Mouse (Mus musculus) limb, embryonic 15.5 days (tissue): ENCODE results near the gene Gm17509. TPM values are rescaled to one million over a fixed set of nuclear protein-coding genes. Genes with fewer than 3 reads are reported as not detected.
"Not testable (repeated sequence)": the region's sequence is repeated elsewhere in the genome, so short reads cannot be mapped to it uniquely, and the experiment has no call there.

Source experiments
- ATAC-seq: fragments of 200-750 bp; cut with Nextera tagmentation; 2 replicates; pipeline ENCODE4 v1.8.0; 2017; ENCODE audit warnings: low read depth, moderate TSS enrichment; ENCODE audit not compliant: insufficient number of reproducible peaks, low FRiP score, low TSS enrichment
- H3K27ac ChIP-seq: fragments of 300-500 bp; sonication (generic); 2 replicates; pipeline ENCODE4 v1.5.1; 2015; ENCODE audit warnings: moderate library complexity, mild to moderate bottlenecking, inconsistent platforms
- H3K27me3 ChIP-seq: fragments of 300-500 bp; sonication (generic); 2 replicates; pipeline ENCODE4 v1.6.1; 2015; ENCODE audit warnings: inconsistent platforms
- H3K36me3 ChIP-seq: fragments of 300-500 bp; sonication (generic); 2 replicates; pipeline ENCODE4 v1.6.1; 2015; ENCODE audit warnings: inconsistent platforms
- H3K4me1 ChIP-seq: fragments of 300-500 bp; sonication (generic); 2 replicates; pipeline ENCODE4 v1.6.1; 2015; ENCODE audit warnings: inconsistent platforms
- H3K4me2 ChIP-seq: fragments of 300-500 bp; sonication (generic); 2 replicates; pipeline ENCODE4 v1.6.1; 2015; ENCODE audit warnings: mild to moderate bottlenecking, inconsistent platforms
- H3K4me3 ChIP-seq: fragments of 300-500 bp; sonication (generic); 2 replicates; pipeline ENCODE4 v1.5.1; 2015; ENCODE audit warnings: mild to moderate bottlenecking, inconsistent platforms
- H3K9ac ChIP-seq: fragments of 300-500 bp; sonication (generic); 2 replicates; pipeline ENCODE4 v1.6.1; 2015; ENCODE audit warnings: inconsistent platforms
- H3K9me3 ChIP-seq: fragments of 300-500 bp; sonication (generic); 2 replicates; pipeline ENCODE4 v1.6.1; 2016; ENCODE audit warnings: inconsistent platforms
- WGBS: fragments of 180-500 bp; shearing (Covaris S2); methylation state at CpG from one replicate; pipeline ENCODE4 v1.1.7; 2015; 5-methylcytosine and 5-hydroxymethylcytosine counted together
- polyA plus RNA-seq: library from polyadenylated mRNA; unstranded; fragments of >200 nt; fragmentation: Nextera tagmentation; extraction: Ambion mirVana; gene quantifications from 2 replicates; pipeline ENCODE4 v1.2.1, GENCODE M21; 2015

Gene Gm17509
- polyA plus RNA-seq, 1 experiment from 2014 or later, result 0.09 TPM

GRCm38 (mm10) chr13:117202755-117203471 is 18.0 kb downstream of the Gm17509 start:
- H3K27me3 ChIP-seq, result no peaks in the 10 kb centered on the region
- H3K9ac ChIP-seq, result no peak overlapping the region
- no peaks in the 10 kb centered on the region for H3K36me3 ChIP-seq
- ATAC-seq, result no peak
- H3K27ac ChIP-seq, result no peak overlapping the region
- H3K4me1 ChIP-seq, result no peaks in the 10 kb centered on the region
- no peaks in the 10 kb centered on the region for H3K9me3 ChIP-seq
- no peak overlapping the region for H3K4me3 ChIP-seq
- H3K4me2 ChIP-seq, result no peak overlapping the region
- 41% methylated on average over 21 of the region's 22 CpGs for WGBS

- no peaks in the 10 kb centered on the region for H3K9me3 ChIP-seq
- H3K27me3 ChIP-seq, result no peaks in the 10 kb centered on the region
- H3K4me3 ChIP-seq, result no peak overlapping the region
- no peak for ATAC-seq
- no peak overlapping the region for H3K9ac ChIP-seq
- H3K4me2 ChIP-seq, result no peak overlapping the region
- WGBS, result 82% methylated on average over 7 of the region's 7 CpGs
- no peaks in the 10 kb centered on the region for H3K36me3 ChIP-seq
- H3K4me1 ChIP-seq, result no peaks in the 10 kb centered on the region
- no peak overlapping the region for H3K27ac ChIP-seq
Measured at GRCm38 (mm10) chr13:117198402-117199083, 22.3 kb downstream of the Gm17509 start.

- Histone ChIP-seq H3K9me3 (no peaks in the 10 kb centered on the region), H3K4me2 (no peak overlapping the region), H3K27ac (no peak overlapping the region), H3K4me3 (no peak overlapping the region), H3K4me1 (no peaks in the 10 kb centered on the region), H3K9ac (no peak overlapping the region), H3K27me3 (no peaks in the 10 kb centered on the region), H3K36me3 (no peaks in the 10 kb centered on the region)
- 97% methylated on average over 2 of the region's 2 CpGs for WGBS
- ATAC-seq, result no peak
Measured at GRCm38 (mm10) chr13:117197666-117198065, 23.2 kb downstream of the Gm17509 start.

- Histone ChIP-seq H3K27me3 (no peaks in the 10 kb centered on the region), H3K9ac (no peak overlapping the region), H3K36me3 (no peaks in the 10 kb centered on the region), H3K4me3 (no peak overlapping the region), H3K4me2 (no peak overlapping the region), H3K4me1 (no peaks in the 10 kb centered on the region), H3K27ac (no peak overlapping the region), H3K9me3 (no peaks in the 10 kb centered on the region)
- 84% methylated on average over 13 of the region's 13 CpGs for WGBS
- ATAC-seq, result no peak
Measured at GRCm38 (mm10) chr13:117195569-117196495, 25.0 kb downstream of the Gm17509 start.

GRCm38 (mm10) chr13:117193422-117193983 is 27.4 kb downstream of the Gm17509 start:
- no peak overlapping the region for H3K4me2 ChIP-seq
- no peak for ATAC-seq
- H3K9ac ChIP-seq, result no peak overlapping the region
- H3K9me3 ChIP-seq, result no peaks in the 10 kb centered on the region
- no peaks in the 10 kb centered on the region for H3K4me1 ChIP-seq
- no peaks in the 10 kb centered on the region for H3K36me3 ChIP-seq
- 57% methylated on average over 7 of the region's 7 CpGs for WGBS
- H3K4me3 ChIP-seq, result no peak overlapping the region
- no peaks in the 10 kb centered on the region for H3K27me3 ChIP-seq
- no peak overlapping the region for H3K27ac ChIP-seq

GRCm38 (mm10) chr13:117192161-117192560 is 28.7 kb downstream of the Gm17509 start:
- Histone ChIP-seq H3K4me3 (no peak overlapping the region), H3K9me3 (no peaks in the 10 kb centered on the region), H3K4me2 (no peak overlapping the region), H3K27me3 (no peaks in the 10 kb centered on the region), H3K27ac (no peak overlapping the region), H3K36me3 (no peaks in the 10 kb centered on the region), H3K9ac (no peak overlapping the region), H3K4me1 (no peaks in the 10 kb centered on the region)
- 80% methylated on average over 5 of the region's 5 CpGs for WGBS
- ATAC-seq, result no peak

- Histone ChIP-seq H3K27ac (no peak overlapping the region), H3K36me3 (no peaks in the 10 kb centered on the region), H3K9ac (no peak overlapping the region), H3K9me3 (no peaks in the 10 kb centered on the region), H3K27me3 (no peaks in the 10 kb centered on the region), H3K4me1 (no peaks in the 10 kb centered on the region), H3K4me2 (no peak overlapping the region), H3K4me3 (no peak overlapping the region)
- no peak for ATAC-seq
- WGBS, result 77% methylated on average over 6 of the region's 6 CpGs
Measured at GRCm38 (mm10) chr13:117185329-117185728, 35.5 kb downstream of the Gm17509 start.

- Histone ChIP-seq H3K4me3 (no peak overlapping the region), H3K36me3 (no peaks in the 10 kb centered on the region), H3K9ac (no peak overlapping the region), H3K9me3 (no peaks in the 10 kb centered on the region), H3K27ac (no peak overlapping the region), H3K27me3 (no peaks in the 10 kb centered on the region), H3K4me1 (no peaks in the 10 kb centered on the region), H3K4me2 (no peak overlapping the region)
- ATAC-seq, result no peak
- 82% methylated on average over 6 of the region's 6 CpGs for WGBS
Measured at GRCm38 (mm10) chr13:117183288-117183687, 37.6 kb downstream of the Gm17509 start.

GRCm38 (mm10) chr13:117180912-117181311 is 40.0 kb downstream of the Gm17509 start:
- not testable (repeated sequence) for H3K36me3 ChIP-seq, H3K9ac ChIP-seq

More at GRCm38 (mm10) chr13:117180912-117181311, 40.0 kb downstream of the Gm17509 start:
- not testable (repeated sequence) for ATAC-seq, H3K4me2 ChIP-seq, H3K4me3 ChIP-seq, H3K27ac ChIP-seq, H3K9me3 ChIP-seq, H3K4me1 ChIP-seq, H3K27me3 ChIP-seq
- WGBS, result 72% methylated on average over 3 of the region's 3 CpGs
